Mouse (Mus musculus) G1E (cell line): Measurements from ENCODE around the gene Bptf.

Experiments used
- CTCF ChIP-seq: IDR thresholded peaks from 2 replicates; pipeline ENCODE4 v1.5.1; 2012; ENCODE audit warnings: low read depth, low read length, inconsistent platforms, mixed read lengths
- GATA1 ChIP-seq: IDR thresholded peaks from 2 replicates; pipeline ENCODE4 v1.6.1; 2012; ENCODE audit warnings: borderline replicate concordance, low read length, inconsistent platforms, mixed read lengths
- POLR2AphosphoS5 ChIP-seq: IDR thresholded peaks from 2 replicates; pipeline ENCODE4 v1.6.1; 2012; ENCODE audit warnings: low read depth, low read length, inconsistent platforms; ENCODE audit not compliant: insufficient replicate concordance
- TAL1 ChIP-seq: conservative IDR thresholded peaks from 2 replicates; pipeline ENCODE4 v1.6.1; 2012; ENCODE audit warnings: low read depth, low read length, inconsistent platforms, mixed read lengths

GRCm38 (mm10) chr11:107140756-107141155 lies 8.8 kb upstream of the Bptf start:
- TF ChIP-seq POLR2AphosphoS5: no peak
- no peak for TF ChIP-seq CTCF
- no peak for TF ChIP-seq GATA1
- TF ChIP-seq TAL1: no peak
